Mouse (Mus musculus) ES-Bruce4 (cell line): ENCODE measurements around the gene Vmn2r18. TPM values are rescaled to one million over a fixed set of nuclear protein-coding genes. Genes with fewer than 3 reads are reported as not detected.

ENCODE experiments used
- H3K27ac ChIP-seq: 2 replicates; pipeline ENCODE4 v1.5.1; 2012; ENCODE audit warnings: low read length, inconsistent platforms; ENCODE audit not compliant: insufficient read depth
- H3K27me3 ChIP-seq: 2 replicates; pipeline ENCODE4 v1.6.1; 2012; ENCODE audit warnings: mild to moderate bottlenecking, low read length, inconsistent platforms; ENCODE audit not compliant: control insufficient read depth, poor library complexity, insufficient read depth, severe bottlenecking
- H3K36me3 ChIP-seq: 2 replicates; pipeline ENCODE4 v1.6.1; 2012; ENCODE audit warnings: inconsistent platforms, mild to moderate bottlenecking, low read length, moderate library complexity; ENCODE audit not compliant: control insufficient read depth, poor library complexity, insufficient read depth, severe bottlenecking
- H3K4me1 ChIP-seq: one replicate; pipeline ENCODE4 v1.8.1; 2011; ENCODE audit warnings: low read length; ENCODE audit not compliant: control insufficient read depth, insufficient read depth
- H3K4me3 ChIP-seq: 2 replicates; pipeline ENCODE4 v1.5.1; 2011; ENCODE audit warnings: low read depth, mild to moderate bottlenecking, low read length
- H3K9ac ChIP-seq: 2 replicates; pipeline ENCODE4 v1.6.1; 2012; ENCODE audit warnings: low read depth, mild to moderate bottlenecking, inconsistent platforms; ENCODE audit not compliant: poor library complexity, severe bottlenecking
- H3K9me3 ChIP-seq: replicated peaks from 2 replicates; pipeline ENCODE4 v1.6.1; 2012; ENCODE audit warnings: mild to moderate bottlenecking, low read length, inconsistent platforms; ENCODE audit not compliant: control insufficient read depth, poor library complexity, insufficient read depth, severe bottlenecking
- CTCF ChIP-seq: IDR thresholded peaks from one replicate; pipeline ENCODE4 v1.8.1; 2011; ENCODE audit warnings: low read depth, low read length
- EP300 ChIP-seq: IDR thresholded peaks from 2 replicates; pipeline ENCODE4 v1.6.1; 2011; ENCODE audit warnings: low read depth, low read length; ENCODE audit not compliant: insufficient read depth
- POLR2A ChIP-seq: IDR thresholded peaks from one replicate; pipeline ENCODE4 v1.8.1; 2011; ENCODE audit warnings: low read length; ENCODE audit not compliant: insufficient read depth
- polyA plus RNA-seq: library from polyadenylated mRNA; stranded (reverse); fragments of >200 nt; gene quantifications from 2 replicates; pipeline ENCODE4 v1.2.4, GENCODE M21; 2011; ENCODE audit warnings: low read depth; ENCODE audit not compliant: missing spikeins, insufficient read depth, insufficient read length

The Vmn2r18 gene
- 0.24 and 0.27 TPM in 2 replicates for polyA plus RNA-seq

DNA sequence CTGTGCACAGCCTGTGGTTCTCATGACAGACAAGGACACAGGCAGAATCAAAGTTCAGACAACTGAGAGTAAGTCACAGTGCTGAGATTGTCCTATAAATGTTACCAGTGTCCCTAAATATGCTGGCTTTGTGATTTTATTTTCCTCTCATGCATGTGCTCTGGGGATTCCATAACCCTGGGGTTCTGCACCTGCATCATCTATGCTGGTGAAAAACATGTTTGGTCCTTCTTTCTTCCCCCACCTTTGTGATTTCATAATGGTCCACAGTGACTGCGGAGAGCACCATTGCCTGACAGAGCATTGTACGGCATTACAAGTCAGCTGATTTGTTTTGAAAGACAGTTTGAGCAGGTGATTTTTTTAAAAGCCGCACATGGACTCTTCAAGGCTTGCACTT lies at the start of gene Vmn2r18:
Gene Vmn2r18, minus strand, starts transcription at position 101 of the 400 bp plus-strand sequence.
- TF ChIP-seq POLR2A (no peak), CTCF (no peak), EP300 (no peak)
- H3K4me3 ChIP-seq: no peak within 1 kb of the TSS
- H3K27me3 ChIP-seq: no peaks in the 10 kb centered on the region
- no peak within 1 kb of the TSS for H3K9ac ChIP-seq
- H3K4me1 ChIP-seq: no peaks in the 10 kb centered on the region
- H3K36me3 ChIP-seq: no peaks in the 10 kb centered on the region
- H3K9me3 ChIP-seq: no peaks in the 10 kb centered on the region
- H3K27ac ChIP-seq: no peak within 1 kb of the TSS

DNA sequence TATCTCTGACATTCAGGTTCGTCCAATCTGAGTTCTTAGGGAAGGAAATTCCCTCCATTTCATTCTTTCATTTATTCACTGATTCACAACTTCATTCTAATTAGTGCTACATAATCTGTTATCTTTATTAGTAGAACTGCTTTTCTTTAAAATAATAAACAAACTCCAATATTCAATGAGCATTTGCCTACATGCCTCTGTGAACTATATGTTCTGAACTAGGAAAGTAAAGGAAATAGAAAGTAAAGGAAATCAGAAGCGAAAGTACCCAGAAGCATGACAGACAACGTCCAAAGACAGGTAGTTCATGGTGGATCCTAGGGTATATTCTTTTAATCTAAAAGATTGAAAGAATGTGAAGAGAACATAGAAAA lies 45.6 kb upstream of the Vmn2r18 start:
- Histone ChIP-seq H3K27me3 (no peaks in the 10 kb centered on the region), H3K27ac (no peak overlapping the region), H3K9me3 (no peaks in the 10 kb centered on the region), H3K36me3 (peaks cover 17% of the 10 kb centered on the region), H3K4me3 (no peak overlapping the region), H3K9ac (no peak overlapping the region), H3K4me1 (no peaks in the 10 kb centered on the region)
- no peak for TF ChIP-seq CTCF
- no peak for TF ChIP-seq EP300
- no peak for TF ChIP-seq POLR2A

DNA sequence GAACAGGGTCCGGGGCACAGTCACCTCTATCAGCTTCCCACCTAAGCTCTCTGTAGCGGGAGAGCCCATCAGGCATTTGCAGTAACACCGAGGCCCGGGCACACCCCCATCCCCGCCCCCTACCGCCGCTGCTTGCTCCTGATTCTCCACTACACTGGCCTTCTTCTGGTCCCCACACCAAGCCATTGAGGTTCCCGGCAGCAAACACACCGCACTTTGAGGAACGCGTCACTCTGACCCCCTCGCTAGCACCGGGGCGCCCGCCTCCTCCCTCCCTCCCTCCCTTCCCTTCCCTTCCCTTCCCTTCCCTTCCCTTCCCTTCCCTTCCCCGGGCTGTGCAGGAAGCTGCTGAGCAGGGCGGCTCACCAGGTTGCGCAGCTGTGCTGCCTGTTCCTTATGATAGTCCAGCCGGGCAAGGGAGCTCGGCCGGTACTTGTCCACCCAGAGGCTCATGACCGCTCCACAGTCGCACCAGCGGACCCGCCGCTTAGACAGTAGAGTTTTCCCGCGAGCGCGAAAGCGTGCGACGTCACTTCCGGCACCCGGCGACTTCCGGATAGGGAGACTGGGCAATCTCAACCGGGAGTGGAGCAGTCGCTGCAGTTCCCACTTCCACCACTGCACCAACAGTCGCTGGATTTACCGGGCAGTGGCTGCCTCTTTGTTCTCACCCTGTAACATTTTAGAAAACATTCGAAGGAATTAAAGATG lies 45.0 kb upstream of the Vmn2r18 start, which contains the start of gene Rfc3:
Gene Rfc3, minus strand, starts transcription at position 543 of the 711 bp plus-strand sequence.
- H3K4me1 ChIP-seq: no peaks in the 10 kb centered on the region
- TF ChIP-seq EP300: no peak
- TF ChIP-seq CTCF: peak; percentile 31
- TF ChIP-seq POLR2A: peak; percentile 48
- peaks cover 17% of the 10 kb centered on the region for H3K36me3 ChIP-seq
- peak within 1 kb of the TSS; percentile 72 for H3K4me3 ChIP-seq
- no peaks in the 10 kb centered on the region for H3K27me3 ChIP-seq
- H3K9me3 ChIP-seq: no peaks in the 10 kb centered on the region
- no peak within 1 kb of the TSS for H3K27ac ChIP-seq
- H3K9ac ChIP-seq: peak within 1 kb of the TSS; percentile 55

DNA sequence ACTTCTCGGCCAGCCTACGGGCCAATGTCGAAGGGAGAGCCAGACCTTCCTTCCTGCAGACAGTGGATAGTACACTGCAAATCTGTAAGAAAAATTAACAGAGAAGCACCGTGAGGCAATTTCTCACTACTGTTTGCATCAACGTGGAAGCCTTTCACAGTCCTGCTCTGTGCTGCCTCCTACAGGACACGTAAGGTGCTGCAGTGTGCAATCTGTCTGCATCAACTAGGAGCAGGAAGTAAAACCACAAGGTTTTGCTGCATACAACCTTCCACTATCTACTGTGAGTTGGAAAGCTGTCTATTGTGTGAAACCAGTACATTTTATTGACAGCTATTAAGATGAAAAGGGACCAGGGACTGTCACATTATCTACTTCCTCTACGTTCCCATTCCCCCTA lies 39.0 kb upstream of the Vmn2r18 start:
- H3K27ac ChIP-seq: no peak overlapping the region
- peak; percentile 77 for TF ChIP-seq CTCF
- no peak for TF ChIP-seq EP300
- H3K9ac ChIP-seq: no peak overlapping the region
- H3K36me3 ChIP-seq: peaks cover 39% of the 10 kb centered on the region
- H3K9me3 ChIP-seq: no peaks in the 10 kb centered on the region
- H3K27me3 ChIP-seq: no peaks in the 10 kb centered on the region
- H3K4me1 ChIP-seq: no peaks in the 10 kb centered on the region
- H3K4me3 ChIP-seq: no peak overlapping the region

DNA sequence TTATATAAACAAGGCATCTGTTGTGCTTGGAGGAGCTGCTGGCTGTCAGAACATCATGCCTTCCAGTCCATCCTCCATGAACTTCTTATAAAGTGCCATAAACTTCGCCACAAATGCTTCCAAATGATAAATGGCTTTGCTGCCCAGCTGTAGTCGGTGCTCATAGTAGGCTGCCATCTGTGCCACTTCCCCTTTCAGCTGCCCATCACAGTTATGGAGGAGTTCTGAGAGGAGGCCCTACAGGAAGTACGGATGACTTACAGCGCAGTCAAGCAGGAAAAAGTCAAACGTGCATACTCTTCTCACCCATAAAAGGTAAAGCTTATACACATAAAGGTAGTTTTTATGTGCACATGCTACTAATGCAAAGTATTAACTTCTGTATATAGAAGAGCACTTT lies 37.0 kb upstream of the Vmn2r18 start:
- peaks cover 31% of the 10 kb centered on the region for H3K36me3 ChIP-seq
- no peak for TF ChIP-seq EP300
- no peak for TF ChIP-seq CTCF
- no peak for TF ChIP-seq POLR2A
- H3K27ac ChIP-seq: no peak overlapping the region
- H3K4me3 ChIP-seq: no peak overlapping the region
- H3K4me1 ChIP-seq: no peaks in the 10 kb centered on the region
- H3K9me3 ChIP-seq: no peaks in the 10 kb centered on the region
- H3K27me3 ChIP-seq: no peaks in the 10 kb centered on the region
- no peak overlapping the region for H3K9ac ChIP-seq

DNA sequence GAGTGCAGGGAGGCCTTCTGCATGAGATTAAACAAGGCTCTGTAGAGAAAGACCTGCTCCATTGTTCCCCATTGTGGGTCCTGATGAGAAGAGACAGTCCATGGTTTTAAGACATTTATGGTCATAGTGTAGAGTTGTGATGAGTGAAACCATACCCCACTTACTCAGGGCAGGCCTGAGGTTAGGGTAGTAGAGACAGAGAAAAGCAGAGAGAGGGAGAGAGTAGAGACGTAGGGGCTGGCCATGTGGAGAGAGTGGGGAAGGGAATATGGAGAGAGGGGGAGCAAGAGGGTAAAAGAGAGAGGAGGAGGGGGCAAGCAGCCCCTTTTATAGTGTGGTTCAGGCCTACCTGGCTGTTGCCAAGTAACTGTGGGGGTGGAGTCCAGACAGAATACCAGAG lies 36.3 kb upstream of the Vmn2r18 start:
- no peaks in the 10 kb centered on the region for H3K27me3 ChIP-seq
- H3K9ac ChIP-seq: no peak overlapping the region
- H3K9me3 ChIP-seq: no peaks in the 10 kb centered on the region
- peaks cover 23% of the 10 kb centered on the region for H3K36me3 ChIP-seq
- H3K27ac ChIP-seq: no peak overlapping the region
- TF ChIP-seq CTCF (no peak), POLR2A (no peak), EP300 (no peak)
- no peak overlapping the region for H3K4me3 ChIP-seq
- no peaks in the 10 kb centered on the region for H3K4me1 ChIP-seq
